Mouse (Mus musculus) MEL (cell line): ENCODE data around the gene Adra2c.

Experiments used
- CTCF ChIP-seq, 3 experiments: IDR thresholded peaks in 2 of 3; conservative IDR thresholded peaks in 1 of 3; 2 replicates each; pipeline ENCODE4 v1.5.1; 2011 to 2012; ENCODE audit warnings: low read length in 3 of 3, low read depth in 2 of 3, mild to moderate bottlenecking in 2 of 3, improper control_type of control experiment in 1 of 3, inconsistent platforms in 1 of 3, mixed read lengths in 1 of 3, moderate library complexity in 1 of 3; ENCODE audit not compliant: control insufficient read depth in 1 of 3, insufficient read depth in 1 of 3, poor library complexity in 1 of 3, severe bottlenecking in 1 of 3
- ETS1 ChIP-seq: IDR thresholded peaks from 2 replicates; pipeline ENCODE4 v1.6.1; 2012; ENCODE audit warnings: low read depth, mild to moderate bottlenecking, inconsistent platforms, low read length, improper control_type of control experiment, moderate library complexity

- TF ChIP-seq CTCF (IDR thresholded peaks at IDR 0.05 in 2 of 3, conservative IDR thresholded peaks at IDR 0.05 in 1 of 3; ENCODE audit: control insufficient read depth in 1 of 3, insufficient read depth in 1 of 3, low read depth in 2 of 3, low read length in 3 of 3, poor library complexity in 1 of 3, severe bottlenecking in 1 of 3): no peak
- no peak for TF ChIP-seq ETS1
Measured at GRCm38 (mm10) chr5:35254964-35255716, 23.0 kb upstream of the Adra2c start.
